Mouse (Mus musculus) heart, embryonic 12.5 days (tissue): ENCODE data around the gene Vstm5. TPM values are rescaled to one million over a fixed set of nuclear protein-coding genes. Genes with fewer than 3 reads are reported as not detected.
A peak's percentile ranks its signal among the peaks of the same experiment; 100 is the strongest.

Source experiments
- ATAC-seq: fragments of 200-750 bp; cut with Nextera tagmentation; 2 replicates; pipeline ENCODE4 v1.8.0; 2017; ENCODE audit warnings: moderate TSS enrichment, moderate library complexity; ENCODE audit not compliant: insufficient number of reproducible peaks, low FRiP score
- H3K27ac ChIP-seq: fragments of 300-500 bp; sonication (generic); 2 replicates; pipeline ENCODE4 v1.5.1; 2016; ENCODE audit warnings: mild to moderate bottlenecking, moderate library complexity; ENCODE audit not compliant: poor library complexity, severe bottlenecking
- H3K27me3 ChIP-seq: fragments of 300-500 bp; sonication (generic); replicated peaks from 2 replicates; pipeline ENCODE4 v1.6.1; 2016; ENCODE audit warnings: mild to moderate bottlenecking, moderate library complexity
- H3K36me3 ChIP-seq: fragments of 300-500 bp; sonication (generic); 2 replicates; pipeline ENCODE4 v1.6.1; 2016; ENCODE audit warnings: mild to moderate bottlenecking, moderate library complexity
- H3K4me1 ChIP-seq: fragments of 300-500 bp; sonication (generic); replicated peaks from 2 replicates; pipeline ENCODE4 v1.6.1; 2016; ENCODE audit warnings: mild to moderate bottlenecking
- H3K4me2 ChIP-seq: fragments of 300-500 bp; sonication (generic); 2 replicates; pipeline ENCODE4 v1.6.1; 2016; ENCODE audit warnings: mild to moderate bottlenecking, moderate library complexity
- H3K4me3 ChIP-seq: fragments of 300-500 bp; sonication (generic); 2 replicates; pipeline ENCODE4 v1.5.1; 2016; ENCODE audit warnings: mild to moderate bottlenecking
- H3K9ac ChIP-seq: fragments of 300-500 bp; sonication (generic); 2 replicates; pipeline ENCODE4 v1.6.1; 2016; ENCODE audit warnings: mild to moderate bottlenecking, moderate library complexity
- H3K9me3 ChIP-seq: fragments of 300-500 bp; sonication (generic); replicated peaks from 2 replicates; pipeline ENCODE4 v1.6.1; 2016; ENCODE audit warnings: mild to moderate bottlenecking, moderate library complexity
- WGBS: fragments of 180-500 bp; shearing (Covaris S2); methylation state at CpG from one replicate; pipeline ENCODE4 v1.1.7; 2016; 5-methylcytosine and 5-hydroxymethylcytosine counted together
- polyA plus RNA-seq: library from polyadenylated mRNA; unstranded; fragments of >200 nt; fragmentation: Nextera tagmentation; extraction: Ambion mirVana; gene quantifications from 2 replicates; pipeline ENCODE4 v1.2.1, GENCODE M21; 2016

The Vstm5 gene
- polyA plus RNA-seq, 1 experiment from 2014 or later: 3.9 TPM

- 69% methylated on average over 16 of the region's 16 CpGs for WGBS
- H3K4me1 ChIP-seq: peaks cover 21% of the 10 kb centered on the region
- no peaks in the 10 kb centered on the region for H3K36me3 ChIP-seq
- H3K9ac ChIP-seq: peak overlapping the region; percentile 77
- H3K27ac ChIP-seq: peak overlapping the region; percentile 41; the same call in 1 of the 2 replicates
- H3K4me2 ChIP-seq: peak overlapping the region; percentile 92
- H3K27me3 ChIP-seq: no peaks in the 10 kb centered on the region
- H3K9me3 ChIP-seq: no peaks in the 10 kb centered on the region
- peak overlapping the region; percentile 56 for H3K4me3 ChIP-seq
- ATAC-seq: 0 out of 2 replicates have a peak, but pooled peaks have one; percentile 19
Measured at GRCm38 (mm10) chr9:15238297-15238990, 401 bp upstream of the Vstm5 start.

GRCm38 (mm10) chr9:15240006-15240405 is 1.2 kb downstream of the Vstm5 start:
- no peak overlapping the region for H3K27ac ChIP-seq
- 87% methylated on average over 6 of the region's 6 CpGs for WGBS
- no peak overlapping the region for H3K4me3 ChIP-seq
- H3K36me3 ChIP-seq: no peaks in the 10 kb centered on the region
- H3K27me3 ChIP-seq: no peaks in the 10 kb centered on the region
- no peaks in the 10 kb centered on the region for H3K9me3 ChIP-seq
- H3K4me1 ChIP-seq: peaks cover 21% of the 10 kb centered on the region
- no peak overlapping the region for H3K4me2 ChIP-seq
- no peak for ATAC-seq
- H3K9ac ChIP-seq: no peak overlapping the region

- H3K9ac ChIP-seq: no peak overlapping the region
- peaks cover 21% of the 10 kb centered on the region for H3K4me1 ChIP-seq
- H3K27me3 ChIP-seq: no peaks in the 10 kb centered on the region
- H3K27ac ChIP-seq: no peak overlapping the region
- no peaks in the 10 kb centered on the region for H3K9me3 ChIP-seq
- WGBS: 58% methylated on average over 6 of the region's 6 CpGs
- no peak overlapping the region for H3K4me3 ChIP-seq
- H3K36me3 ChIP-seq: no peaks in the 10 kb centered on the region
- H3K4me2 ChIP-seq: no peak overlapping the region
- no peak for ATAC-seq
Measured at GRCm38 (mm10) chr9:15240863-15241595, 2.2 kb downstream of the Vstm5 start.

- H3K9ac ChIP-seq: no peak overlapping the region
- peaks cover 21% of the 10 kb centered on the region for H3K4me1 ChIP-seq
- WGBS: 44% methylated on average over 9 of the region's 9 CpGs
- no peak for ATAC-seq
- H3K4me2 ChIP-seq: no peak overlapping the region
- H3K36me3 ChIP-seq: no peaks in the 10 kb centered on the region
- no peaks in the 10 kb centered on the region for H3K9me3 ChIP-seq
- H3K4me3 ChIP-seq: no peak overlapping the region
- H3K27me3 ChIP-seq: no peaks in the 10 kb centered on the region
- no peak overlapping the region for H3K27ac ChIP-seq
Measured at GRCm38 (mm10) chr9:15241596-15241939, 2.7 kb downstream of the Vstm5 start.

GRCm38 (mm10) chr9:15242130-15242529 is 3.3 kb downstream of the Vstm5 start:
- WGBS: 71% methylated on average over 1 of the region's 1 CpGs
- no peak overlapping the region for H3K27ac ChIP-seq
- H3K4me1 ChIP-seq: peaks cover 21% of the 10 kb centered on the region
- H3K36me3 ChIP-seq: no peaks in the 10 kb centered on the region
- no peak overlapping the region for H3K4me2 ChIP-seq
- H3K9ac ChIP-seq: no peak overlapping the region
- no peak for ATAC-seq
- H3K27me3 ChIP-seq: no peaks in the 10 kb centered on the region
- no peak overlapping the region for H3K4me3 ChIP-seq
- H3K9me3 ChIP-seq: no peaks in the 10 kb centered on the region

- WGBS: 62% methylated on average over 14 of the region's 14 CpGs
- no peak overlapping the region for H3K9ac ChIP-seq
Measured at GRCm38 (mm10) chr9:15245319-15246075, 6.7 kb downstream of the Vstm5 start.

GRCm38 (mm10) chr9:15250376-15250775 is 11.5 kb downstream of the Vstm5 start:
- ATAC-seq: no peak
- H3K4me1 ChIP-seq: peaks cover 6% of the 10 kb centered on the region; the same call in 1 of the 2 replicates
- H3K4me2 ChIP-seq: no peak overlapping the region
- H3K9me3 ChIP-seq: no peaks in the 10 kb centered on the region
- 55% methylated on average over 7 of the region's 7 CpGs for WGBS
- H3K4me3 ChIP-seq: no peak overlapping the region
- H3K36me3 ChIP-seq: no peaks in the 10 kb centered on the region
- H3K27me3 ChIP-seq: no peaks in the 10 kb centered on the region
- H3K27ac ChIP-seq: no peak overlapping the region
- H3K9ac ChIP-seq: no peak overlapping the region

More at GRCm38 (mm10) chr9:15245319-15246075, 6.7 kb downstream of the Vstm5 start:
- H3K4me3 ChIP-seq: no peak overlapping the region
- H3K27ac ChIP-seq: no peak overlapping the region
- H3K4me2 ChIP-seq: no peak overlapping the region
- peaks cover 6% of the 10 kb centered on the region; the same call in 1 of the 2 replicates for H3K4me1 ChIP-seq
- no peaks in the 10 kb centered on the region for H3K36me3 ChIP-seq
- H3K9me3 ChIP-seq: no peaks in the 10 kb centered on the region
- H3K27me3 ChIP-seq: no peaks in the 10 kb centered on the region
- ATAC-seq: no peak

- no peak overlapping the region for H3K9ac ChIP-seq
- no peak overlapping the region for H3K4me3 ChIP-seq
- H3K4me1 ChIP-seq: peaks cover 6% of the 10 kb centered on the region; the same call in 1 of the 2 replicates
- no peaks in the 10 kb centered on the region for H3K36me3 ChIP-seq
- WGBS: 78% methylated on average over 7 of the region's 7 CpGs
- no peak overlapping the region for H3K4me2 ChIP-seq
- H3K9me3 ChIP-seq: no peaks in the 10 kb centered on the region
- H3K27ac ChIP-seq: no peak overlapping the region
- H3K27me3 ChIP-seq: no peaks in the 10 kb centered on the region
- ATAC-seq: no peak
Measured at GRCm38 (mm10) chr9:15252196-15252595, 13.4 kb downstream of the Vstm5 start.

- whole genome bisulfite sequencing: 81% methylated on average over 7 of the region's 7 CpGs
- Histone ChIP-seq H3K36me3 (no peaks in the 10 kb centered on the region), H3K9ac (no peak overlapping the region), H3K27me3 (no peaks in the 10 kb centered on the region), H3K4me2 (no peak overlapping the region), H3K9me3 (no peaks in the 10 kb centered on the region), H3K4me1 (peaks cover 6% of the 10 kb centered on the region; the same call in 1 of the 2 replicates), H3K4me3 (no peak overlapping the region), H3K27ac (no peak overlapping the region)
- ATAC-seq: no peak
Measured at GRCm38 (mm10) chr9:15254501-15254900, 15.7 kb downstream of the Vstm5 start.

GRCm38 (mm10) chr9:15256214-15256613 is 17.4 kb downstream of the Vstm5 start:
- H3K4me2 ChIP-seq: no peak overlapping the region
- H3K27me3 ChIP-seq: no peaks in the 10 kb centered on the region
- ATAC-seq: no peak
- H3K9me3 ChIP-seq: no peaks in the 10 kb centered on the region
- no peak overlapping the region for H3K27ac ChIP-seq
- whole genome bisulfite sequencing: 80% methylated on average over 3 of the region's 3 CpGs
- H3K4me1 ChIP-seq: no peaks in the 10 kb centered on the region
- H3K9ac ChIP-seq: no peak overlapping the region
- H3K4me3 ChIP-seq: no peak overlapping the region
- H3K36me3 ChIP-seq: peaks cover 14% of the 10 kb centered on the region

- Histone ChIP-seq H3K9ac (no peak overlapping the region), H3K4me2 (no peak overlapping the region), H3K27me3 (no peaks in the 10 kb centered on the region), H3K4me3 (no peak overlapping the region), H3K4me1 (no peaks in the 10 kb centered on the region), H3K9me3 (no peaks in the 10 kb centered on the region), H3K27ac (no peak overlapping the region), H3K36me3 (peaks cover 68% of the 10 kb centered on the region)
- ATAC-seq: no peak
- 90% methylated on average over 8 of the region's 8 CpGs for WGBS
Measured at GRCm38 (mm10) chr9:15261980-15262379, 23.1 kb downstream of the Vstm5 start.
